Mouse (Mus musculus): ENCODE data around the gene Vldlr. TPM values are rescaled to one million over a fixed set of nuclear protein-coding genes. Genes with fewer than 3 reads are reported as not detected.

Gene Vldlr
- polyA plus RNA-seq, 1 experiment from 2014 or later: 32.5 TPM

GRCm38 (mm10) chr19:27255678-27256077, 39.4 kb downstream of the Vldlr start:
- Histone ChIP-seq H3K4me1 (ENCODE audit: control insufficient read depth, insufficient read depth, low read length) (peaks cover 4% of the 10 kb centered on the region; the same call in 1 of the 2 replicates), H3K4me2 (ENCODE audit: low read depth, low read length) (no peak overlapping the region), H3K27me3 (ENCODE audit: control insufficient read depth, insufficient read depth, low read length) (no peaks in the 10 kb centered on the region), H3K9me3 (replicated peaks; ENCODE audit: control insufficient read depth, low read length) (no peaks in the 10 kb centered on the region), H3K4me3 (ENCODE audit: low read length) (no peak overlapping the region), H3K9ac (ENCODE audit: low read length) (no peak overlapping the region), H3K36me3 (ENCODE audit: control insufficient read depth, insufficient read depth) (peaks cover 3% of the 10 kb centered on the region; the same call in 1 of the 2 replicates), H3K27ac (ENCODE audit: low read length) (no peak overlapping the region)
- ATAC-seq (replicated peaks; ENCODE audit: extremely low read depth, insufficient read depth, low FRiP score): no peak
- 83% methylated on average over 3 of the region's 3 CpGs for WGBS

- H3K4me3 ChIP-seq (ENCODE audit: low read length): no peak overlapping the region
- H3K27ac ChIP-seq (ENCODE audit: low read length): no peak overlapping the region
- 82% methylated on average over 4 of the region's 4 CpGs for WGBS
- H3K9ac ChIP-seq (ENCODE audit: low read length): no peak overlapping the region
- ATAC-seq (replicated peaks; ENCODE audit: extremely low read depth, insufficient read depth, low FRiP score): no peak
- no peaks in the 10 kb centered on the region for H3K27me3 ChIP-seq (ENCODE audit: control insufficient read depth, insufficient read depth, low read length)
- H3K9me3 ChIP-seq (replicated peaks; ENCODE audit: control insufficient read depth, low read length): no peaks in the 10 kb centered on the region
- no peaks in the 10 kb centered on the region for H3K36me3 ChIP-seq (ENCODE audit: control insufficient read depth, insufficient read depth)
- peaks cover 4% of the 10 kb centered on the region; the same call in 1 of the 2 replicates for H3K4me1 ChIP-seq (ENCODE audit: control insufficient read depth, insufficient read depth, low read length)
- no peak overlapping the region for H3K4me2 ChIP-seq (ENCODE audit: low read depth, low read length)
Observed at GRCm38 (mm10) chr19:27260102-27260501, 43.8 kb downstream of the Vldlr start.

GRCm38 (mm10) chr19:27260621-27261278, 44.5 kb downstream of the Vldlr start:
- Histone ChIP-seq H3K4me2 (ENCODE audit: low read depth, low read length) (no peak overlapping the region), H3K27me3 (ENCODE audit: control insufficient read depth, insufficient read depth, low read length) (no peaks in the 10 kb centered on the region), H3K9ac (ENCODE audit: low read length) (no peak overlapping the region), H3K27ac (ENCODE audit: low read length) (no peak overlapping the region), H3K4me3 (ENCODE audit: low read length) (no peak overlapping the region), H3K4me1 (ENCODE audit: control insufficient read depth, insufficient read depth, low read length) (peaks cover 4% of the 10 kb centered on the region; the same call in 1 of the 2 replicates), H3K36me3 (ENCODE audit: control insufficient read depth, insufficient read depth) (no peaks in the 10 kb centered on the region), H3K9me3 (replicated peaks; ENCODE audit: control insufficient read depth, low read length) (no peaks in the 10 kb centered on the region)
- no peak for ATAC-seq (replicated peaks; ENCODE audit: extremely low read depth, insufficient read depth, low FRiP score)
- 79% methylated on average over 8 of the region's 8 CpGs for WGBS

- no peaks in the 10 kb centered on the region for H3K27me3 ChIP-seq (ENCODE audit: control insufficient read depth, insufficient read depth, low read length)
- no peak overlapping the region for H3K27ac ChIP-seq (ENCODE audit: low read length)
- no peak overlapping the region for H3K4me2 ChIP-seq (ENCODE audit: low read depth, low read length)
- H3K4me1 ChIP-seq (ENCODE audit: control insufficient read depth, insufficient read depth, low read length): peaks cover 4% of the 10 kb centered on the region; the same call in 1 of the 2 replicates
- no peaks in the 10 kb centered on the region for H3K36me3 ChIP-seq (ENCODE audit: control insufficient read depth, insufficient read depth)
- ATAC-seq (replicated peaks; ENCODE audit: extremely low read depth, insufficient read depth, low FRiP score): no peak
- H3K9ac ChIP-seq (ENCODE audit: low read length): no peak overlapping the region
- H3K9me3 ChIP-seq (replicated peaks; ENCODE audit: control insufficient read depth, low read length): no peaks in the 10 kb centered on the region
- no peak overlapping the region for H3K4me3 ChIP-seq (ENCODE audit: low read length)
- WGBS: 57% methylated on average over 3 of the region's 3 CpGs
Observed at GRCm38 (mm10) chr19:27262141-27262540, 45.9 kb downstream of the Vldlr start.

GRCm38 (mm10) chr19:27273385-27273784, 57.1 kb downstream of the Vldlr start:
- Histone ChIP-seq H3K9me3 (replicated peaks; ENCODE audit: control insufficient read depth, low read length) (no peaks in the 10 kb centered on the region), H3K4me2 (ENCODE audit: low read depth, low read length) (no peak overlapping the region), H3K9ac (ENCODE audit: low read length) (no peak overlapping the region), H3K4me1 (ENCODE audit: control insufficient read depth, insufficient read depth, low read length) (no peaks in the 10 kb centered on the region), H3K36me3 (ENCODE audit: control insufficient read depth, insufficient read depth) (no peaks in the 10 kb centered on the region), H3K27ac (ENCODE audit: low read length) (no peak overlapping the region), H3K27me3 (ENCODE audit: control insufficient read depth, insufficient read depth, low read length) (no peaks in the 10 kb centered on the region), H3K4me3 (ENCODE audit: low read length) (no peak overlapping the region)
- ATAC-seq (replicated peaks; ENCODE audit: extremely low read depth, insufficient read depth, low FRiP score): no peak
- 72% methylated on average over 2 of the region's 2 CpGs for WGBS

- Histone ChIP-seq H3K27me3 (ENCODE audit: control insufficient read depth, insufficient read depth, low read length) (no peaks in the 10 kb centered on the region), H3K4me2 (ENCODE audit: low read depth, low read length) (no peak overlapping the region), H3K27ac (ENCODE audit: low read length) (no peak overlapping the region), H3K9me3 (replicated peaks; ENCODE audit: control insufficient read depth, low read length) (no peaks in the 10 kb centered on the region), H3K36me3 (ENCODE audit: control insufficient read depth, insufficient read depth) (no peaks in the 10 kb centered on the region), H3K9ac (ENCODE audit: low read length) (no peak overlapping the region), H3K4me3 (ENCODE audit: low read length) (no peak overlapping the region), H3K4me1 (ENCODE audit: control insufficient read depth, insufficient read depth, low read length) (no peaks in the 10 kb centered on the region)
- no peak for ATAC-seq (replicated peaks; ENCODE audit: extremely low read depth, insufficient read depth, low FRiP score)
- 77% methylated on average over 1 of the region's 1 CpGs for WGBS
Observed at GRCm38 (mm10) chr19:27274382-27274781, 58.1 kb downstream of the Vldlr start.

GRCm38 (mm10) chr19:27279174-27279573, 62.9 kb downstream of the Vldlr start:
- no peak overlapping the region for H3K4me2 ChIP-seq (ENCODE audit: low read depth, low read length)
- no peak for ATAC-seq (replicated peaks; ENCODE audit: extremely low read depth, insufficient read depth, low FRiP score)
- H3K4me1 ChIP-seq (ENCODE audit: control insufficient read depth, insufficient read depth, low read length): no peaks in the 10 kb centered on the region
- no peaks in the 10 kb centered on the region for H3K36me3 ChIP-seq (ENCODE audit: control insufficient read depth, insufficient read depth)
- H3K9me3 ChIP-seq (replicated peaks; ENCODE audit: control insufficient read depth, low read length): no peaks in the 10 kb centered on the region; the same call in 1 of the 2 replicates
- 84% methylated on average over 2 of the region's 2 CpGs for WGBS
- H3K27me3 ChIP-seq (ENCODE audit: control insufficient read depth, insufficient read depth, low read length): no peaks in the 10 kb centered on the region
- H3K9ac ChIP-seq (ENCODE audit: low read length): no peak overlapping the region
- no peak overlapping the region for H3K4me3 ChIP-seq (ENCODE audit: low read length)
- no peak overlapping the region for H3K27ac ChIP-seq (ENCODE audit: low read length)

Other genes with a start within 250 kb of the Vldlr start
- 0.02 and 0.08 TPM in 2 replicates for gene Kcnv2, start 106.1 kb downstream of the Vldlr start, polyA plus RNA-seq (2015; fragmentation: Nextera tagmentation; extraction: Ambion mirVana)
- gene Pum3, start 213.3 kb downstream of the Vldlr start, polyA plus RNA-seq (2015; fragmentation: Nextera tagmentation; extraction: Ambion mirVana): 34.7 and 47.8 TPM in 2 replicates